Mouse (Mus musculus) intestine, postnatal 0 days (tissue): ENCODE results near the gene Mvb12b. TPM values are rescaled to one million over a fixed set of nuclear protein-coding genes. Genes with fewer than 3 reads are reported as not detected.

Source experiments
- ATAC-seq: fragments of 200-750 bp; cut with Nextera tagmentation; 2 replicates; pipeline ENCODE4 v1.8.0; 2017; ENCODE audit warnings: mild to moderate bottlenecking, moderate TSS enrichment, moderate library complexity
- H3K27ac ChIP-seq: fragments of 300-500 bp; sonication (generic); 2 replicates; pipeline ENCODE4 v1.5.1; 2014; ENCODE audit warnings: mild to moderate bottlenecking, low read depth, low read length, moderate library complexity
- H3K27me3 ChIP-seq: fragments of 300-500 bp; sonication (generic); replicated peaks from 2 replicates; pipeline ENCODE4 v1.6.1; 2014; ENCODE audit warnings: low read length, mixed read lengths; ENCODE audit not compliant: control insufficient read depth, insufficient read depth
- H3K36me3 ChIP-seq: fragments of 300-500 bp; sonication (generic); 2 replicates; pipeline ENCODE4 v1.6.1; 2014; ENCODE audit warnings: mild to moderate bottlenecking, moderate library complexity; ENCODE audit not compliant: control insufficient read depth, insufficient read depth
- H3K4me1 ChIP-seq: fragments of 300-500 bp; sonication (generic); replicated peaks from 2 replicates; pipeline ENCODE4 v1.6.1; 2014; ENCODE audit warnings: antibody characterized with exemption, low read length, mixed read lengths; ENCODE audit not compliant: control insufficient read depth, insufficient read depth
- H3K4me2 ChIP-seq: fragments of 300-500 bp; sonication (generic); replicated peaks from 2 replicates; pipeline ENCODE4 v1.6.1; 2014; ENCODE audit warnings: low read depth, mild to moderate bottlenecking, moderate library complexity
- H3K4me3 ChIP-seq: fragments of 300-500 bp; sonication (generic); 2 replicates; pipeline ENCODE4 v1.5.1; 2014; ENCODE audit warnings: low read depth, low read length
- H3K9ac ChIP-seq: fragments of 300-500 bp; sonication (generic); 2 replicates; pipeline ENCODE4 v1.6.1; 2014; ENCODE audit warnings: mild to moderate bottlenecking, low read depth, low read length
- H3K9me3 ChIP-seq: fragments of 300-500 bp; sonication (generic); 2 replicates; pipeline ENCODE4 v1.6.1; 2016; ENCODE audit warnings: mixed run types; ENCODE audit not compliant: control insufficient read depth
- CTCF ChIP-seq: sonication (generic); IDR thresholded peaks from 2 replicates; pipeline ENCODE4 v1.5.1; 2016; ENCODE audit warnings: low read depth, mild to moderate bottlenecking, control low read depth, antibody characterized with exemption, moderate library complexity
- WGBS: fragments of 180-500 bp; shearing (Covaris S2); extraction: QIAGEN DNeasy Blood & Tissue Kit; methylation state at CpG from one replicate; pipeline ENCODE4 v1.1.7; 2014; 5-methylcytosine and 5-hydroxymethylcytosine counted together
- polyA plus RNA-seq: library from polyadenylated mRNA; unstranded; fragments of >200 nt; fragmentation: Nextera tagmentation; extraction: Ambion mirVana; gene quantifications from 2 replicates; pipeline ENCODE4 v1.2.1, GENCODE M21; 2015

Mvb12b gene
- 6.7 and 7.6 TPM in 2 replicates for polyA plus RNA-seq

- Histone ChIP-seq H3K4me2 (peak within 1 kb of the TSS; percentile 95), H3K9ac (peak within 1 kb of the TSS; percentile 92), H3K9me3 (no peaks in the 10 kb centered on the region), H3K4me3 (peak within 1 kb of the TSS; percentile 71), H3K27ac (peak within 1 kb of the TSS; percentile 78), H3K27me3 (no peaks in the 10 kb centered on the region), H3K4me1 (peaks cover 8% of the 10 kb centered on the region; the same call in 1 of the 2 replicates), H3K36me3 (no peaks in the 10 kb centered on the region)
- ATAC-seq = peak; percentile 73
- 2% methylated on average over 37 of the region's 67 CpGs for WGBS
- TF ChIP-seq CTCF = no peak
These were observed at the start of gene Mvb12b for GRCm38 (mm10) chr2:33887328-33888099. Gene Mvb12b (minus strand): TSS chr2:33887946.

- no peak for ATAC-seq
- Histone ChIP-seq H3K27me3 (no peaks in the 10 kb centered on the region), H3K27ac (no peak overlapping the region), H3K9me3 (no peaks in the 10 kb centered on the region), H3K9ac (no peak overlapping the region), H3K4me3 (no peak overlapping the region), H3K4me1 (no peaks in the 10 kb centered on the region), H3K36me3 (no peaks in the 10 kb centered on the region), H3K4me2 (no peak overlapping the region)
- 49% methylated on average over 9 of the region's 9 CpGs for WGBS
- no peak for TF ChIP-seq CTCF
These were observed 48.0 kb upstream of the Mvb12b start for GRCm38 (mm10) chr2:33935756-33936155.

GRCm38 (mm10) chr2:33933606-33934510 lies 46.1 kb upstream of the Mvb12b start:
- no peak for TF ChIP-seq CTCF
- no peaks in the 10 kb centered on the region for H3K27me3 ChIP-seq
- H3K4me1 ChIP-seq = no peaks in the 10 kb centered on the region
- H3K36me3 ChIP-seq = no peaks in the 10 kb centered on the region
- 69% methylated on average over 10 of the region's 10 CpGs for WGBS
- H3K4me2 ChIP-seq = no peak overlapping the region
- no peaks in the 10 kb centered on the region for H3K9me3 ChIP-seq
- no peak overlapping the region for H3K9ac ChIP-seq
- no peak overlapping the region for H3K27ac ChIP-seq
- H3K4me3 ChIP-seq = no peak overlapping the region
- 0 out of 2 replicates have a peak, but pooled peaks have one; percentile 45 for ATAC-seq

GRCm38 (mm10) chr2:33931161-33931560 lies 43.4 kb upstream of the Mvb12b start:
- Histone ChIP-seq H3K9ac (no peak overlapping the region), H3K9me3 (no peaks in the 10 kb centered on the region), H3K36me3 (no peaks in the 10 kb centered on the region), H3K4me2 (no peak overlapping the region), H3K27me3 (no peaks in the 10 kb centered on the region), H3K4me1 (no peaks in the 10 kb centered on the region), H3K27ac (no peak overlapping the region), H3K4me3 (no peak overlapping the region)
- no peak for TF ChIP-seq CTCF
- no peak for ATAC-seq
- WGBS = 68% methylated on average over 5 of the region's 5 CpGs

GRCm38 (mm10) chr2:33925288-33925687 lies 37.5 kb upstream of the Mvb12b start:
- Histone ChIP-seq H3K4me2 (no peak overlapping the region), H3K9me3 (no peaks in the 10 kb centered on the region), H3K9ac (no peak overlapping the region), H3K4me3 (no peak overlapping the region), H3K27me3 (no peaks in the 10 kb centered on the region; the same call in 1 of the 2 replicates), H3K4me1 (no peaks in the 10 kb centered on the region), H3K36me3 (no peaks in the 10 kb centered on the region), H3K27ac (no peak overlapping the region)
- WGBS = 78% methylated on average over 5 of the region's 5 CpGs
- TF ChIP-seq CTCF = no peak
- ATAC-seq = no peak

- Histone ChIP-seq H3K27me3 (no peaks in the 10 kb centered on the region; the same call in 1 of the 2 replicates), H3K36me3 (no peaks in the 10 kb centered on the region), H3K9ac (no peak overlapping the region), H3K4me1 (no peaks in the 10 kb centered on the region), H3K9me3 (no peaks in the 10 kb centered on the region), H3K4me3 (no peak overlapping the region), H3K4me2 (no peak overlapping the region), H3K27ac (no peak overlapping the region)
- WGBS = 56% methylated on average over 5 of the region's 5 CpGs
- no peak for ATAC-seq
- TF ChIP-seq CTCF = no peak
These were observed 35.7 kb upstream of the Mvb12b start for GRCm38 (mm10) chr2:33923482-33923881.
